Mouse (Mus musculus) embryonic fibroblast, embryonic 13.5 days (primary cell): ENCODE measurements around the gene Tpcn1. TPM values are rescaled to one million over a fixed set of nuclear protein-coding genes. Genes with fewer than 3 reads are reported as not detected.

ENCODE experiments used
- H3K27ac ChIP-seq: 2 replicates; pipeline ENCODE4 v1.5.1; 2012; ENCODE audit warnings: low read length, control low read depth, inconsistent platforms; ENCODE audit not compliant: insufficient read depth
- H3K4me1 ChIP-seq: 2 replicates; pipeline ENCODE4 v1.6.1; 2011; ENCODE audit warnings: low read length; ENCODE audit not compliant: control insufficient read depth, insufficient read depth
- H3K4me3 ChIP-seq: 2 replicates; pipeline ENCODE4 v1.5.1; 2011; ENCODE audit warnings: mild to moderate bottlenecking, control low read depth, low read length; ENCODE audit not compliant: insufficient read depth
- CTCF ChIP-seq: IDR thresholded peaks from 2 replicates; pipeline ENCODE4 v1.5.1; 2011; ENCODE audit warnings: mild to moderate bottlenecking, control low read depth, low read length, moderate library complexity, borderline replicate concordance; ENCODE audit not compliant: insufficient read depth
- POLR2A ChIP-seq: IDR thresholded peaks from 2 replicates; pipeline ENCODE4 v1.6.1; 2011; ENCODE audit warnings: low read depth, mild to moderate bottlenecking, control low read depth, low read length, moderate library complexity
- polyA plus RNA-seq: library from polyadenylated mRNA; stranded (reverse); fragments of >200 nt; gene quantifications from 2 replicates; pipeline ENCODE4 v1.2.4, GENCODE M21; 2011; ENCODE audit warnings: low read depth; ENCODE audit not compliant: missing spikeins, insufficient read length

The Tpcn1 gene
- polyA plus RNA-seq, 1 experiment, result 22.2 TPM

DNA sequence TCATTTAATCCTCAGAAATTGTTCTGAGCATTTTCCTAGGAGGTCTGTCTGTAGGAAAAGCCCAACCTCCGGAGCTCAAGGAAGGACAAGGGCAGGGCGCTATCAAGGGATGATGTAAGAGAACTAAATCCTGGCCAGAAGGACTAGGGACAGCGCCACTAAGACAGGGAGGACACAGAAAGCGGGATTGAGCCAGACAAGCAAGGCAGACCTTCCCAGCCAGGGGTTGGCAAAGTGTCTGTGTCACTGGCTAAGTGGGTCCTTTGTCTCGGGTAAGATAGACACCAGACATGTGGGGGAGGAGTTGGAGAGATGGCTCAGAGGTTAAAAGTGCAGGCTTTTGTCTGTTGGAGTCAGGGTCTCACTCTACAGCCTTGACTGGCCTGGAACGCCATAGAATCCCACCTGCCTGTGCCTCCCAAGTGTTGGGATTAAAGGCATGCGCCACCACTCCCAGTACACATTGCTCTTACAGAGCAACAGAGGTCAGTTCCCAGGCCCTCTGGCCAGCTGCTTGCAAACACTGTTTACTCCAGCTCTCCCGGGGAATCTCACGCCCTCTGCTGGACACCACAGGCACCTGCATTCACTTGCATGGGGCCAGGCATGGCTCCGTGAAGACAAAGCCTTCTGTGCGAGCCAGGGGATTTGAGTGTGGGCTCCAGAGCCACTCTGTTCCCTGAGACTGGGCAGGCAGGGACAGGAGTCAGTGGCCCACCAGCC lies 12.6 kb upstream of the Tpcn1 start:
- TF ChIP-seq POLR2A (no peak), CTCF (peak; percentile 42; the same call in 1 of the 2 replicates)
- Histone ChIP-seq H3K4me1 (no peaks in the 10 kb centered on the region), H3K27ac (no peak overlapping the region), H3K4me3 (no peak overlapping the region)

DNA sequence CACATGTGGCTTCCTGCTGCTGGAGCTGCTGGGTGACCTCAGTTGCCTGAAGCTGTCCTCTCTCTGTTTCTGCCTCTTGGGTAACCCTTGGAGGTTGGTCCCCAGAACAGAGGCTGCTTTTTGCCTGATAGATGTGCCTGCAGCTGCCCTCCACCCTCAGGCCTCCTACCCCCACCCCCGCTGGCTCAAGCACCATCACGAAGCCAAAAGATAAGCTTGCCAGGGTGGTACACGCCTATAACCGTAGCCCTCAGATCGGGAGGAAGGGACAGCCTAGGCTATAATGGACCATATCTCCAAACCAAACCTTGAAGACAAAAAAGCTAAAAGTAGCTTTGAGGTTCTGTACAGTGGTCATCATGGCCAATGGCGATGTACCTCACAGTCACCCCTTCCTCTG lies 11.2 kb upstream of the Tpcn1 start:
- no peak overlapping the region for H3K4me3 ChIP-seq
- TF ChIP-seq CTCF, result no peak
- no peak for TF ChIP-seq POLR2A
- no peak overlapping the region for H3K27ac ChIP-seq
- H3K4me1 ChIP-seq, result no peaks in the 10 kb centered on the region

DNA sequence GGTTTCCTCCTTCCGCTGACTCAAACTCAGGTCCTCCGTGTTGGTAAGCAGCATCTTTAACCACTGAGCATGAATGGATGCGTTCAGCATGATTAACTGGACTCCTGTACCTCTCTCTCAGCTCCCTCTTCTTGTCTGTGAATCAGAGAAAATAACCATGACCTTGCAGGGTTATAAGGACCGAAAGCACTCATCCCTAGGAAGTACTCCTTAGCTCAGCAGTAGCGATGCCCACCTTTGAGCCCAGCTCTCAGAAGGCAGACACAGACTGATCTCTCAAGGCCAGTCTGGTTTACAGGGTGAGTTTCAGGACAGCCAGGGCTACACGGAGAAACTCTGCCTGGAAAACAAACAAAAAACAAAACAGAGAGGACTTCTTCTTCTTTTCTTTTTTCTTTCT lies 6.0 kb upstream of the Tpcn1 start:
- TF ChIP-seq CTCF (no peak), POLR2A (no peak)
- Histone ChIP-seq H3K4me3 (no peak overlapping the region), H3K4me1 (no peaks in the 10 kb centered on the region), H3K27ac (no peak overlapping the region)

DNA sequence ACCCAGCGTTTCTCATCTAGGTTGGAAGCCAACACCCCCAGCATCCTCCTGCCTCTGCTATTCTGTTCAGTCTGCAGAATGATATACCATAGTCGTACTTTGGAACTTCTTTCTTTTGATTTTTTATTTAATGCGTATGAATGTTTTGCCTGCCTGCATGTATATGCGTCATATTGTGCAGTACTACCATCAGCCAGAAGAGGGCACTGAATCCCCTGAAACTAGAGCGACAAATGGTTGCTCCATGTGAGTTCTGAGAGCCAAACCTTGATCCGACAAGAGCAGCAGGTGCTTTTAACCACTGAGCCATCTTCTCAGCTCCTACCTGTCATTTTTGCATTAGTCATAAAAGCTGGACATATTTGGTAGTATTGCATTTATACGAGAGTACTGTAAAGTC lies 3.7 kb upstream of the Tpcn1 start:
- Histone ChIP-seq H3K4me3 (no peak overlapping the region), H3K27ac (no peak overlapping the region), H3K4me1 (0 out of 2 replicates have a peak, but pooled peaks cover 3% of the 10 kb centered on the region)
- TF ChIP-seq CTCF (no peak), POLR2A (no peak)

DNA sequence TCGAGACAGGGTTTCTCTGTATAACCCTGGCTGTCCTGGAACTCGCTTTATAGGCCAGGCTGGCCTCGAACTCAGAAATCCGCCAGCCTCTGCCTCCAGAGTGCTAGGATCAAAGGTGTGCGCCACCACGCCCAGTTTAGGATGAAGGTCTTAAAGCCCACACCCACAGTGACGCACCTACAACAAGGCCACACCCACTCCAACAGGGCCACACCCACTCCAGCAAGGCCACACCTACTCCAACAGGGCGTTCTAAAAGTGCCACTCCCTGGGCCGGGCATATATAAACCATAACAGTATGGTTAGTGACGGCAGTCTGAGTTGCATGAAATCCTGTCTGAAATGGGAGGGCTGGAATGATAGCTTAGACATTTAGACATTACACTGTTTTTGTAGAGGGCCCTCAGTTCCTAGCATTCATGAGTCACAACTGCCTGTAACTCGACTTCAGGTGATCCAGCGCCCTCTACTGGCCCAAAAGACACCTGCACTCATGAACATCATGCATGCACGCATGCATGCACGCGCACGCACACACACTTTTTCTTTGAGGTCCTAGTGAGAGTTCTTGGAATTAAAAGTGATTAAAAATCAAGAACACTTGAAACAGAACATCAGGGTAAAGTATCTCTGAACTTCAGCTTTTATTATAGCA lies 2.0 kb upstream of the Tpcn1 start:
- 0 out of 2 replicates have a peak, but pooled peaks cover 3% of the 10 kb centered on the region for H3K4me1 ChIP-seq
- no peak overlapping the region for H3K4me3 ChIP-seq
- H3K27ac ChIP-seq, result no peak overlapping the region
- TF ChIP-seq POLR2A (no peak), CTCF (peak; percentile 55; the same call in 1 of the 2 replicates)

DNA sequence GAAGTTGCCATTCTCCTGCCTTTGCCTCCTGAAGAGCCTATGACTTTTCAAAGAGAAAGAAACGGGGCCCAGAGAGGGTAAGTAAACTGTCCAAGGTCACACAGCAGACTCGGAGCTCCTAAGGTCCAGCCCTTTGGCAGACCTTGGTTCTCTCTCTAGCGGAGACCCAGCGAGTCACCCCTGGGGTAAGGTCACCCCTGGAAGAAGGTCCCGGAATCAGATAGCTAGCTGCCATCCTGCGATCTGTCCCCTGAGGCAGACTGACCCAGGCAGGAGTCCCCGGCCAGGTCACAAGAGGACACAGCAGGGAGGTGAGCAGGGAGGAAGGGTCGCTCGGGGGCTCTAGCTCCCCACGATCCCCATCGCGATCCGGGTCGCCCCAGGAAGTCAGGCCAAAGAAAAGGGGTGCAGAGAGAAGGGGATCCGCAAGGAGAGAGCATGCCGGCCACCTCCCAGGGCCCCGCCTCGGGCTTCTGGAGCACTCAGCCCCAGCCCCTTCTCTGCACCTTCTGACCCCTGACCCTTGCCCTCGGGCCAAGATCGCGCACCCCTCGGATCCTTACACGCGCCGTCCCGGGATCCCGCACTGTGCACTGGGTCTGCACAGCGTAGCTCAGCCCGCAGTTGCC lies 419 bp downstream of the Tpcn1 start:
- TF ChIP-seq POLR2A (no peak), CTCF (no peak)
- Histone ChIP-seq H3K4me1 (0 out of 2 replicates have a peak, but pooled peaks cover 3% of the 10 kb centered on the region), H3K27ac (no peak overlapping the region), H3K4me3 (peak overlapping the region; percentile 74)

DNA sequence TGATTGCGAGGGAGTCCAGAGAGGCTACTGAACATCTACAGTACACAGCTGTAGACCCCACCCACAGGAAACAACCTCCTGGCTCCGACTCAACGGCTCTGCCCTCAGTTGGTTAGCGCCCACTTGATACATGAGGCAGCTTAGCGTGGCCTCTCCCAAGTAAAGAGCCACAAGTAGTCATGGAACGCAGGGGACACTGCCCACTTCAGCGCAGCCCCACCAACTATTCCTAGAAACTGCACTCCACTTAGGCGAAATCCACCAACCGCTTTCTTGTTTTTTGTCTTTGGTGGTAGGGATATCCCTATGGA lies 902 bp downstream of the Tpcn1 start:
- Histone ChIP-seq H3K4me1 (0 out of 2 replicates have a peak, but pooled peaks cover 3% of the 10 kb centered on the region), H3K4me3 (peak overlapping the region; percentile 74), H3K27ac (no peak overlapping the region)
- no peak for TF ChIP-seq CTCF
- TF ChIP-seq POLR2A, result 0 out of 2 replicates have a peak, but pooled peaks have one; percentile 25

DNA sequence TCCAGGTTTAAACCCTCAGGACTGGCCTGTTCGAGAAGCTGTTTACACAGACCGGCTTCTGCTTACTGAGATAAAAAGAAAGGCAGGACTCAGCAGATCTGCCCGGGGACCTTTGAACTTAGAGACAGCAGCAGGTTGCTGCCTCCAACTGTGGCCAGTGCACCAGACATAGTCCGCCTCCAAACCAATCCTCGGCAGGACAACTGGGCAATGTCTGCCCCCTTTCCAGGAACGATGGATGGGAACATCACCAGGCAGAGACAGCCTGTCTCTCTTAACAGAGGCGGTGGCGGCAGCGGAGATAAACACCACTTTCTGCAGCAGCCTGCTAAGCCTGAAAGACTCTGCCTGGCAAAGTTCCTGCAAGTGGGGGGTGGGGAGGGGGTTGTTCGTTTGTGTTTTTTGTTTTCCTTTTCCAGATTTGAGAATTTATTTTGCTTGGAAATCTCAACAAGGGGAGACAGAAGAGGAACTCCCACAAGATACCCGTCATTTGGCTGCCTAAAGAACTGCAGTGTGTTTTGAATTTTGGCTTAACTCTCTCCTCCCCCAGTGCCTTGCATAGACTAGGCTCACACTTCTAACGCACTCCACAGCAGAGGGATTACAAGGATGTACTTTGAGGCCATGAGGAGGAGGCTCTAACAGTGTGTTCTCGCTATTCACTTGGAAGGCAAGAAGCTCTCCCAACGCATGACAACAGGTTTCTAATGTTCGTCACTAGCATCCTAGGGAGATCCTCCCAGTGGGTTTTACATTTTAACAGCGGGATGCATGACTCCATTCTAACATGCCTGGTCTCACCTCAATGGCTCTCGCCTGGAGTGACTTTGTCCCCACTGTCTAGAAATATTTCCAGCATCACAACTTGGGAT lies 1.5 kb downstream of the Tpcn1 start:
- TF ChIP-seq POLR2A (no peak), CTCF (no peak)
- no peak overlapping the region for H3K27ac ChIP-seq
- peak overlapping the region; percentile 74 for H3K4me3 ChIP-seq
- H3K4me1 ChIP-seq, result 0 out of 2 replicates have a peak, but pooled peaks cover 7% of the 10 kb centered on the region

DNA sequence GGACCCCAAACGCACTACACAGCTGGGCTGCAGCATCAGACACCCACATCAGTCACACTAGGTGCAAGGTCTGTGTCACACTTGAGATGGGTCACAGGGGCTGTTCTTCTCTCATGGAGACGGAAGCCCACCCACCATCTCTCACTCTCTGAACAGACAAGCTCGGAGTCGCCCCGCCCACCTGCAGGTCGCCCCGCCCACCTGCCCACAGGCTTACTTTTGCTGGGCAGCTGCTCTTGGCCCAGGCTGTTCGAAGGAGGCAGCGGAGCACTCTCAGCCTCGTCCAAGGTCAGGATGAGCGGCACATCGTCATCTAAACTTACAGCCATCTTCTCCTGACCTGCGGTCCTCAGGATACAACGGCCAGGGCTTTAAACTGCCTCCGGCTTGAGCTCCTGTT lies 3.5 kb downstream of the Tpcn1 start:
- TF ChIP-seq CTCF, result no peak
- TF ChIP-seq POLR2A, result no peak
- Histone ChIP-seq H3K27ac (no peak overlapping the region), H3K4me3 (no peak overlapping the region), H3K4me1 (0 out of 2 replicates have a peak, but pooled peaks cover 9% of the 10 kb centered on the region)
